8 mouse cellular contexts compared by ENCODE assay signal in genomic region chr16:37867791-37868505, GRCm38 (mm10). TPM values are rescaled to one million over a fixed set of nuclear protein-coding genes. Genes with fewer than 3 reads are reported as not detected.
DNase-seq lines count a peak whose midpoint lies in the region; ATAC-seq and TF ChIP-seq lines count a peak whose summit lies in the region.

Lrrc58 (plus strand) TSS chr16:37868389.

- no peaks in the 10 kb centered on the region for H3K36me3 ChIP-seq in ES-Bruce4 (ENCODE audit: control insufficient read depth, insufficient read depth, low read length, poor library complexity, severe bottlenecking)
- H3K36me3 ChIP-seq in forebrain, embryonic 15.5 days: no peaks in the 10 kb centered on the region
- no peaks in the 10 kb centered on the region for H3K36me3 ChIP-seq in neural tube, embryonic 14.5 days (ENCODE audit: control insufficient read depth, insufficient read depth, low read length)

- H3K4me1 ChIP-seq in ES-Bruce4 (ENCODE audit: control insufficient read depth, insufficient read depth, low read length): no peaks in the 10 kb centered on the region
- H3K4me1 ChIP-seq in forebrain, embryonic 15.5 days: peaks cover 28% of the 10 kb centered on the region
- peaks cover 22% of the 10 kb centered on the region for H3K4me1 ChIP-seq in neural tube, embryonic 14.5 days (ENCODE audit: control insufficient read depth, insufficient read depth, low read length)

- no peak for TF ChIP-seq EP300 in ES-Bruce4 (IDR thresholded peaks at IDR 0.05; ENCODE audit: insufficient read depth, low read depth, low read length)

- TF ChIP-seq CTCF in ES-Bruce4 (IDR thresholded peaks at IDR 0.05; ENCODE audit: low read depth, low read length): no peak

- no peaks in the 10 kb centered on the region for H3K27me3 ChIP-seq in ES-Bruce4 (ENCODE audit: control insufficient read depth, insufficient read depth, low read length, poor library complexity, severe bottlenecking)
- H3K27me3 ChIP-seq in forebrain, embryonic 15.5 days: no peaks in the 10 kb centered on the region
- no peaks in the 10 kb centered on the region for H3K27me3 ChIP-seq in neural tube, embryonic 14.5 days (ENCODE audit: control insufficient read depth, insufficient read depth, low read length)

- H3K27ac ChIP-seq in ES-Bruce4 (ENCODE audit: insufficient read depth, low read length): peak within 1 kb of the TSS; percentile 15; the same call in 1 of the 2 replicates
- H3K27ac ChIP-seq in forebrain, embryonic 15.5 days (replicated peaks): peak within 1 kb of the TSS; percentile 100
- H3K27ac ChIP-seq in neural tube, embryonic 14.5 days (ENCODE audit: low read depth, low read length): peak within 1 kb of the TSS; percentile 100

- under 1% methylated on average over 84 of the region's 86 CpGs for WGBS in forebrain, embryonic 15.5 days
- WGBS in neural tube, embryonic 14.5 days: under 1% methylated on average over 77 of the region's 86 CpGs

- no peaks in the 10 kb centered on the region for H3K9me3 ChIP-seq in ES-Bruce4 (replicated peaks; ENCODE audit: control insufficient read depth, insufficient read depth, low read length, poor library complexity, severe bottlenecking)
- no peaks in the 10 kb centered on the region for H3K9me3 ChIP-seq in forebrain, embryonic 15.5 days
- no peaks in the 10 kb centered on the region for H3K9me3 ChIP-seq in neural tube, embryonic 14.5 days (ENCODE audit: control insufficient read depth, low read length)

- DNase-seq in c-Kit-positive CD71-positive TER-119-positive erythroid progenitor cells, embryonic 14.5 days (ENCODE audit: low spot score): peak; percentile 55
- DNase-seq in heart, postnatal 14 days: peak; percentile 90 to 93
- peak; percentile 81 to 90 for DNase-seq in layer of hippocampus, adult 18-20 months (ENCODE audit: low spot score in 2 of 2)
- peak; percentile 80 to 84 for DNase-seq in lung, adult 18-20 months
- peak; percentile 90 for DNase-seq in testis, postnatal 10 days (ENCODE audit: low spot score)

- no peak for TF ChIP-seq POLR2A in ES-Bruce4 (IDR thresholded peaks at IDR 0.05; ENCODE audit: insufficient read depth, low read length)

- intact Hi-C loops in heart, postnatal 14 days (cut with DNase I): loop anchor here (2.0 to 5.0 kb wide), 4 partner anchors 56 to 219 kb away; partner anchors contain the start of gene Gsk3b

- peak within 1 kb of the TSS; percentile 67 for H3K4me2 ChIP-seq in forebrain, embryonic 15.5 days (replicated peaks)
- H3K4me2 ChIP-seq in neural tube, embryonic 14.5 days (ENCODE audit: low read depth, low read length): peak within 1 kb of the TSS; percentile 76

- peak within 1 kb of the TSS; percentile 85 for H3K9ac ChIP-seq in ES-Bruce4 (ENCODE audit: low read depth, poor library complexity, severe bottlenecking)
- H3K9ac ChIP-seq in forebrain, embryonic 15.5 days (replicated peaks): peak within 1 kb of the TSS; percentile 90
- H3K9ac ChIP-seq in neural tube, embryonic 14.5 days (replicated peaks; ENCODE audit: low read depth, low read length): peak within 1 kb of the TSS; percentile 95

- ATAC-seq in forebrain, embryonic 15.5 days (replicated peaks): peak; percentile 97
- ATAC-seq in neural tube, embryonic 14.5 days (ENCODE audit: low read depth): peak; percentile 96

- peak within 1 kb of the TSS; percentile 99 for H3K4me3 ChIP-seq in ES-Bruce4 (ENCODE audit: low read depth, low read length)
- peak within 1 kb of the TSS; percentile 99 for H3K4me3 ChIP-seq in forebrain, embryonic 15.5 days
- H3K4me3 ChIP-seq in neural tube, embryonic 14.5 days (ENCODE audit: low read depth, low read length): peak within 1 kb of the TSS; percentile 84

RNA-seq across cellular contexts. Expression of gene Lrrc58, which starts in this region (rescaled TPM):
- 60.4 and 61.3 TPM in 2 replicates for polyA plus RNA-seq in ES-Bruce4 (2011; ENCODE audit: insufficient read depth, insufficient read length, low read depth, missing spikeins)
- 61.2 and 62.6 TPM in 2 replicates for polyA plus RNA-seq in forebrain, embryonic 15.5 days (2015; fragmentation: Nextera tagmentation; extraction: Ambion mirVana)
- total RNA-seq in heart, postnatal 14 days (2021): 10 to 100 TPM; 85.6 to 85.7 TPM
- 100 to 1,000 TPM; 101 to 105 TPM for total RNA-seq in layer of hippocampus, adult 18-20 months (2021)
- polyA plus RNA-seq in neural tube, embryonic 14.5 days (2014; fragmentation: Nextera tagmentation; extraction: Ambion mirVana): 57.5 and 59.0 TPM in 2 replicates

Comparison
In these comparisons a context has a peak if more than half of its experiments do, and no peak if none do; other contexts are left out.
1. Peak in every context shown above with its lines: DNase-seq, ATAC-seq, H3K4me3 ChIP-seq and H3K27ac ChIP-seq.
2. H3K27ac ChIP-seq: peak in every context shown above with its lines; median percentile 100 in forebrain, embryonic 15.5 days; 100 in neural tube, embryonic 14.5 days; 15 in ES-Bruce4.